Mouse (Mus musculus): ENCODE measurements around the gene Cdkal1. TPM values are rescaled to one million over a fixed set of nuclear protein-coding genes. Genes with fewer than 3 reads are reported as not detected.
A peak's percentile ranks its signal among the peaks of the same experiment; 100 is the strongest.

The Cdkal1 gene
- polyA plus RNA-seq, 1 experiment, result 5.6 TPM

DNA sequence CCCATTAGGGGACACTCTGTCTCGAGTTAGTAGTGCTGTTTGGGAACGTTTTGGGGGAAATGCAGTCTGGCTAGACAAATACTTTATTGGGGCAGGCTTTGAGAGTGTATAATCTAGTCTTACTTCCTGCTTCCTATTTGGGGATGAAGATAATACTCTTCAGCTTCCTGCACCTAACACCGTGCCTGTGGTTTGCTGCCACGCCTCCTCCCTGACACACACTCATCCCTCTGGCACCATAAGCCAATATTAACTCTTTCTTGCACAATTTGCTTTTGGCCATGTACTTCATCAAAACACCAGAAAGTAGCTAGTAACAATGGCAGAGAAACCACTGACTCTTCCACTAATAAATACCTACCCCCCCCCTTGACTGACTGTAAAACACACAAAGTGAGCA, 63.4 kb downstream of the Cdkal1 start:
- no peak overlapping the region for H3ac ChIP-seq (ENCODE audit: control insufficient read depth, insufficient read length)
- no peak for TF ChIP-seq REST (IDR thresholded peaks at IDR 0.05; ENCODE audit: insufficient read depth, insufficient read length)
- no peak for TF ChIP-seq SRF (IDR thresholded peaks at IDR 0.05; ENCODE audit: control insufficient read depth, insufficient read length, low read depth)
- no peak for TF ChIP-seq E2F4 (IDR thresholded peaks at IDR 0.05; ENCODE audit: insufficient read depth)
- H3K79me2 ChIP-seq (ENCODE audit: control insufficient read depth, insufficient read depth), result peaks cover 3% of the 10 kb centered on the region
- H3K4me2 ChIP-seq (ENCODE audit: low read depth), result no peak overlapping the region
- H3K4me3 ChIP-seq, result no peak overlapping the region
- no peaks in the 10 kb centered on the region for H3K36me3 ChIP-seq (ENCODE audit: control insufficient read depth, insufficient read depth)
- no peaks in the 10 kb centered on the region for H3K27me3 ChIP-seq (ENCODE audit: control insufficient read depth, insufficient read depth, insufficient read length)

DNA sequence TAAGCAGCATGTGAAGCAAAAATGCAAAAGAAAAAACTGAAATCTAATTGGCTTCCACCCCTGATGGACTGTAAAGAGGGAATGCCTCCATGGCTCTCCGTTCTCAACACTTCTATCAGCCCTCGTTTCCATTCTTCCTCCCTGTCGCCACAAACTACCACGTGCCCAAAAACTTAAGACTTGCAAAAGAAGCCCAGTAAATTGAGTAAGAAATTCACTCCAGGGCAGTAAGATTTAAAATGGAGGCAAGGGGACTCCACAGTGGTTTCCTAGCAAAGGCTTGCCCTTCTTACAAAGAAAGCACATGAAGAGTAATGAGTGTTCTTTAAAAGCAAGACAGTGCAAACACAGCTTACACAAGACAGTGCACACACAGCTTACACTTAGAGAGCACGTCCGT, 64.0 kb downstream of the Cdkal1 start:
- Histone ChIP-seq H3K27me3 (ENCODE audit: control insufficient read depth, insufficient read depth, insufficient read length) (no peaks in the 10 kb centered on the region), H3ac (ENCODE audit: control insufficient read depth, insufficient read length) (no peak overlapping the region), H3K4me3 (no peak overlapping the region), H3K79me2 (ENCODE audit: control insufficient read depth, insufficient read depth) (peaks cover 3% of the 10 kb centered on the region), H3K4me2 (ENCODE audit: low read depth) (no peak overlapping the region), H3K36me3 (ENCODE audit: control insufficient read depth, insufficient read depth) (no peaks in the 10 kb centered on the region)
- no peak for TF ChIP-seq MYOD1 (IDR thresholded peaks at IDR 0.05; ENCODE audit: control insufficient read depth in 1 of 3, insufficient read length in 2 of 3, low read depth in 2 of 3)
- TF ChIP-seq TCF3 (IDR thresholded peaks at IDR 0.05; ENCODE audit: insufficient read length, low read depth), result no peak
- no peak for TF ChIP-seq MAX (IDR thresholded peaks at IDR 0.05; ENCODE audit: low read depth)
- TF ChIP-seq REST (IDR thresholded peaks at IDR 0.05; ENCODE audit: insufficient read depth, insufficient read length), result no peak
- TF ChIP-seq CEBPB (IDR thresholded peaks at IDR 0.05; ENCODE audit: insufficient read depth, poor library complexity, severe bottlenecking), result no peak
- TF ChIP-seq USF1 (IDR thresholded peaks at IDR 0.05; ENCODE audit: low read depth), result no peak
- no peak for TF ChIP-seq TCF12 (IDR thresholded peaks at IDR 0.05; ENCODE audit: insufficient read depth, poor library complexity, severe bottlenecking)
- TF ChIP-seq E2F4 (IDR thresholded peaks at IDR 0.05; ENCODE audit: insufficient read depth), result no peak
- no peak for TF ChIP-seq POLR2AphosphoS2 (IDR thresholded peaks at IDR 0.05; ENCODE audit: insufficient read length, low read depth)
- TF ChIP-seq MYOG (IDR thresholded peaks at IDR 0.05; ENCODE audit: control insufficient read depth in 1 of 3, insufficient read depth in 1 of 3, insufficient read length in 2 of 3, low read depth in 2 of 3), result no peak
- no peak for TF ChIP-seq POLR2A (IDR thresholded peaks at IDR 0.05; ENCODE audit: insufficient read length, low read depth)
- no peak for TF ChIP-seq SRF (IDR thresholded peaks at IDR 0.05; ENCODE audit: control insufficient read depth, insufficient read length, low read depth)

DNA sequence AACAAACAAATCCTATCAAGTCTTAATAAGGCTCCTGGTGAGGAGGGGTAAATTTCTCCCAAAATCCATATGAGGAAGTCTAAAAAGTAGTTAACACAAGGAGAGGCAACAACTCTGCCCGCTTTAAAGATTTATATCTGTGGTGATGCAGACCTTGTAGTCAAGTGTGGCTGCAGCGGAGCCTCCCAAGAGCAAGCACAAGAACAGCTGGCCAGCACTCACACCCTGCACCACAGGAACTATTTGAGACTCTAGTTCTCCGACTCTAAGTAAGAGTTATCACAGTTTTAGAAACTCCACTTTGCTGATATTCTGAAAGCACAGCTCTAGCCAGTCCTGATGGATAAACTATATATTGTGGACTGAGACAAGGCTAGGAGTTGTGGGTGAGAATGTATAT, 68.5 kb downstream of the Cdkal1 start:
- no peaks in the 10 kb centered on the region for H3K36me3 ChIP-seq (ENCODE audit: control insufficient read depth, insufficient read depth)
- no peaks in the 10 kb centered on the region for H3K79me2 ChIP-seq (ENCODE audit: control insufficient read depth, insufficient read depth)
- peak overlapping the region; percentile 35 for H3K4me2 ChIP-seq (ENCODE audit: low read depth)
- no peak overlapping the region for H3K4me3 ChIP-seq
- TF ChIP-seq MYOG (IDR thresholded peaks at IDR 0.05; ENCODE audit: control insufficient read depth in 1 of 3, insufficient read depth in 1 of 3, insufficient read length in 2 of 3, low read depth in 2 of 3) (peak in 2 of 3 experiments; percentile 56 to 59), MYOD1 (IDR thresholded peaks at IDR 0.05; ENCODE audit: control insufficient read depth in 1 of 3, insufficient read length in 2 of 3, low read depth in 2 of 3) (peak in 2 of 3 experiments; percentile 49 to 62), E2F4 (IDR thresholded peaks at IDR 0.05; ENCODE audit: insufficient read depth) (no peak)
- H3K27me3 ChIP-seq (ENCODE audit: control insufficient read depth, insufficient read depth, insufficient read length), result no peaks in the 10 kb centered on the region
- no peak overlapping the region for H3ac ChIP-seq (ENCODE audit: control insufficient read depth, insufficient read length)

DNA sequence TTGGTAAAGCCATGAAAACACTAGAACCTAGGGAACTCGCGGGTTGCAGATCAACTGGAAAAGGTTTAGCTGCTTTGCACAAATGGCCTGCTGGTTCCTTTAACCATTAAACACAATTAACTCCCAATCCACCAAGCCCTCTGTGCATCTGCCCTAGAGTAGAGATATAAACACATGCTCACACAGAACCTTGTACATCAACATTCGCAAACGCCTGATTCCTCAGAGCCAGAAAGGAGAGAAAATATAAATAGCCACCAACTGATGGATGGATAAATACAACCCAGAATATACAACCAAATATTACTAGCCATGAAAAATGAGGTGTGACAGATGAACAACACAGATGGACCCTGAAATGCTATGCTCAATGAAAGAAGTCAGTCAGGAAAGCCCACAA, 70.6 kb downstream of the Cdkal1 start:
- H3K36me3 ChIP-seq (ENCODE audit: control insufficient read depth, insufficient read depth), result no peaks in the 10 kb centered on the region
- H3K4me2 ChIP-seq (ENCODE audit: low read depth), result no peak overlapping the region
- H3K27me3 ChIP-seq (ENCODE audit: control insufficient read depth, insufficient read depth, insufficient read length), result no peaks in the 10 kb centered on the region
- TF ChIP-seq MYOG (IDR thresholded peaks at IDR 0.05; ENCODE audit: control insufficient read depth in 1 of 3, insufficient read depth in 1 of 3, insufficient read length in 2 of 3, low read depth in 2 of 3) (no peak), SRF (IDR thresholded peaks at IDR 0.05; ENCODE audit: control insufficient read depth, insufficient read length, low read depth) (no peak), POLR2AphosphoS2 (IDR thresholded peaks at IDR 0.05; ENCODE audit: insufficient read length, low read depth) (no peak), USF1 (IDR thresholded peaks at IDR 0.05; ENCODE audit: low read depth) (no peak)
- no peak overlapping the region for H3K4me3 ChIP-seq
- H3K79me2 ChIP-seq (ENCODE audit: control insufficient read depth, insufficient read depth), result no peaks in the 10 kb centered on the region
- H3ac ChIP-seq (ENCODE audit: control insufficient read depth, insufficient read length), result no peak overlapping the region

- H3K4me3 ChIP-seq, result no peak overlapping the region
- no peak for TF ChIP-seq MYOG (IDR thresholded peaks at IDR 0.05; ENCODE audit: control insufficient read depth in 1 of 3, insufficient read depth in 1 of 3, insufficient read length in 2 of 3, low read depth in 2 of 3)
- no peak for TF ChIP-seq E2F4 (IDR thresholded peaks at IDR 0.05; ENCODE audit: insufficient read depth)
- no peak for TF ChIP-seq USF1 (IDR thresholded peaks at IDR 0.05; ENCODE audit: low read depth)
- TF ChIP-seq TCF3 (IDR thresholded peaks at IDR 0.05; ENCODE audit: insufficient read length, low read depth), result no peak
- TF ChIP-seq POLR2A (IDR thresholded peaks at IDR 0.05; ENCODE audit: insufficient read length, low read depth), result no peak
- no peak for TF ChIP-seq TCF12 (IDR thresholded peaks at IDR 0.05; ENCODE audit: insufficient read depth, poor library complexity, severe bottlenecking)
- TF ChIP-seq MAX (IDR thresholded peaks at IDR 0.05; ENCODE audit: low read depth), result no peak
- no peak overlapping the region for H3ac ChIP-seq (ENCODE audit: control insufficient read depth, insufficient read length)
- H3K27me3 ChIP-seq (ENCODE audit: control insufficient read depth, insufficient read depth, insufficient read length), result no peaks in the 10 kb centered on the region
- no peak overlapping the region for H3K4me2 ChIP-seq (ENCODE audit: low read depth)
- H3K79me2 ChIP-seq (ENCODE audit: control insufficient read depth, insufficient read depth), result no peaks in the 10 kb centered on the region
- no peaks in the 10 kb centered on the region for H3K36me3 ChIP-seq (ENCODE audit: control insufficient read depth, insufficient read depth)
Observed at GRCm38 (mm10) chr13:29781332-29781731, 74.1 kb downstream of the Cdkal1 start.

- Histone ChIP-seq H3K79me2 (ENCODE audit: control insufficient read depth, insufficient read depth) (no peaks in the 10 kb centered on the region), H3ac (ENCODE audit: control insufficient read depth, insufficient read length) (no peak overlapping the region), H3K27me3 (ENCODE audit: control insufficient read depth, insufficient read depth, insufficient read length) (no peaks in the 10 kb centered on the region), H3K36me3 (ENCODE audit: control insufficient read depth, insufficient read depth) (no peaks in the 10 kb centered on the region), H3K4me2 (ENCODE audit: low read depth) (no peak overlapping the region), H3K4me3 (no peak overlapping the region)
- TF ChIP-seq MAX (IDR thresholded peaks at IDR 0.05; ENCODE audit: low read depth), result no peak
- TF ChIP-seq POLR2A (IDR thresholded peaks at IDR 0.05; ENCODE audit: insufficient read length, low read depth), result no peak
- TF ChIP-seq CEBPB (IDR thresholded peaks at IDR 0.05; ENCODE audit: insufficient read depth, poor library complexity, severe bottlenecking), result no peak
- no peak for TF ChIP-seq POLR2AphosphoS2 (IDR thresholded peaks at IDR 0.05; ENCODE audit: insufficient read length, low read depth)
- no peak for TF ChIP-seq E2F4 (IDR thresholded peaks at IDR 0.05; ENCODE audit: insufficient read depth)
- TF ChIP-seq SRF (IDR thresholded peaks at IDR 0.05; ENCODE audit: control insufficient read depth, insufficient read length, low read depth), result no peak
- TF ChIP-seq USF1 (IDR thresholded peaks at IDR 0.05; ENCODE audit: low read depth), result no peak
- TF ChIP-seq REST (IDR thresholded peaks at IDR 0.05; ENCODE audit: insufficient read depth, insufficient read length), result no peak
Observed at GRCm38 (mm10) chr13:29780713-29781112, 74.8 kb downstream of the Cdkal1 start.

All from myocyte (in vitro differentiated cells).